Mouse (Mus musculus) kidney, postnatal 36 days (tissue): ENCODE data around the gene Prrx2.
A peak's percentile ranks its signal among the peaks of the same experiment; 100 is the strongest.

Source experiments
- DNase-seq, 2 experiments: peaks; one replicate each; pipeline ENCODE4 v3.0.0; 2021 to 2022; ENCODE audit warnings: mixed read lengths in 2 of 2

The Prrx2 gene

GRCm38 (mm10) chr2:30834373-30835022 lies at the start of gene Prrx2:
Prrx2 (plus strand) TSS chr2:30834972.
- DNase-seq = no peak

- no peak for DNase-seq
Observed at GRCm38 (mm10) chr2:30787466-30787865, 47.3 kb upstream of the Prrx2 start.

- no peak for DNase-seq
Observed at GRCm38 (mm10) chr2:30792061-30792460, 42.7 kb upstream of the Prrx2 start.

GRCm38 (mm10) chr2:30794179-30795108 lies 40.3 kb upstream of the Prrx2 start:
- DNase-seq = peak; percentile 94 to 96

GRCm38 (mm10) chr2:30795271-30795888 lies 39.4 kb upstream of the Prrx2 start:
- no peak for DNase-seq

- no peak for DNase-seq
Observed at GRCm38 (mm10) chr2:30795889-30796275, 38.9 kb upstream of the Prrx2 start.

- peak; percentile 84 to 90 for DNase-seq
Observed at GRCm38 (mm10) chr2:30796382-30796781, 38.4 kb upstream of the Prrx2 start.

- no peak for DNase-seq
Observed at GRCm38 (mm10) chr2:30799456-30799855, 35.3 kb upstream of the Prrx2 start.

GRCm38 (mm10) chr2:30800671-30801066 lies 34.1 kb upstream of the Prrx2 start:
- DNase-seq = no peak

GRCm38 (mm10) chr2:30801067-30801852 lies 33.5 kb upstream of the Prrx2 start:
- DNase-seq = peak; percentile 39 to 71

GRCm38 (mm10) chr2:30803604-30804003 lies 31.2 kb upstream of the Prrx2 start, which contains the start of gene 1700001O22Rik:
1700001O22Rik (minus strand) TSS chr2:30803661.
- DNase-seq = no peak

- DNase-seq = no peak
Observed at GRCm38 (mm10) chr2:30805983-30806382, 28.8 kb upstream of the Prrx2 start.

GRCm38 (mm10) chr2:30807147-30807647 lies 27.6 kb upstream of the Prrx2 start:
- DNase-seq = peak in 1 of 2 experiments; percentile 28

- DNase-seq = peak; percentile 100
Observed at GRCm38 (mm10) chr2:30807648-30808295, 27.0 kb upstream of the Prrx2 start, which contains the start of gene Ntmt1. Ntmt1 (plus strand) TSS chr2:30807826.

- no peak for DNase-seq
Observed at GRCm38 (mm10) chr2:30808296-30808655, 26.5 kb upstream of the Prrx2 start.

- no peak for DNase-seq
Observed at GRCm38 (mm10) chr2:30809503-30809902, 25.3 kb upstream of the Prrx2 start.

- no peak for DNase-seq
Observed at GRCm38 (mm10) chr2:30810573-30810972, 24.2 kb upstream of the Prrx2 start.

GRCm38 (mm10) chr2:30816383-30816782 lies 18.4 kb upstream of the Prrx2 start:
- DNase-seq = no peak

GRCm38 (mm10) chr2:30819873-30820272 lies 14.9 kb upstream of the Prrx2 start:
- DNase-seq = no peak

GRCm38 (mm10) chr2:30821073-30821472 lies 13.7 kb upstream of the Prrx2 start:
- no peak for DNase-seq

GRCm38 (mm10) chr2:30822460-30822859 lies 12.3 kb upstream of the Prrx2 start:
- DNase-seq = no peak
